9 mouse cellular contexts compared by ENCODE assay signal in genomic region chr8:92673555-92674243, GRCm38 (mm10). TPM values are rescaled to one million over a fixed set of nuclear protein-coding genes. Genes with fewer than 3 reads are reported as not detected.
A peak's percentile ranks its signal among the peaks of the same experiment; 100 is the strongest.
DNase-seq lines count a peak whose midpoint lies in the region; ATAC-seq lines count a peak whose summit lies in the region.
"Had no signal": no experiment of that assay in that cellular context is flagged by ENCODE, and none has a peak within 500 bp of the region (broad histone marks: within the 10 kb centered on the region; RNA-seq: fewer than 3 reads in every experiment).

No protein-coding gene starts in this region.

- peak; percentile 20 to 37 for DNase-seq in left cerebral cortex, adult 18-20 months (ENCODE audit: low spot score in 2 of 2)
- no peak for DNase-seq in left cerebral cortex, adult 11 months (ENCODE audit: low spot score)
- DNase-seq in embryonic facial prominence, embryonic 14.5 days (ENCODE audit: low spot score): peak; percentile 71
- DNase-seq in kidney, postnatal 10 days: peak; percentile 69
- DNase-seq in lung, adult 18-20 months: peak; percentile 15 to 49
- peak; percentile 31 for DNase-seq in ovary, postnatal 14 days (ENCODE audit: low spot score)
- no peak for DNase-seq in thymus, postnatal 36 days

- ATAC-seq in embryonic facial prominence, embryonic 14.5 days (ENCODE audit: low read depth): peak; percentile 78
- peak; percentile 68 for ATAC-seq in heart, embryonic 13.5 days (ENCODE audit: extremely low read depth, insufficient number of reproducible peaks, low FRiP score, low TSS enrichment)

- H3K4me2 ChIP-seq in embryonic facial prominence, embryonic 14.5 days (ENCODE audit: low read depth, low read length): peak overlapping the region; percentile 90
- H3K4me2 ChIP-seq in heart, embryonic 13.5 days: peak overlapping the region; percentile 89

- H3K4me1 ChIP-seq in embryonic facial prominence, embryonic 14.5 days (ENCODE audit: control insufficient read depth, insufficient read depth, low read length): peaks cover 18% of the 10 kb centered on the region
- H3K4me1 ChIP-seq in heart, embryonic 13.5 days: peaks cover 24% of the 10 kb centered on the region

- H3K9me3 ChIP-seq in embryonic facial prominence, embryonic 14.5 days (ENCODE audit: control insufficient read depth, low read length): no peaks in the 10 kb centered on the region
- no peaks in the 10 kb centered on the region for H3K9me3 ChIP-seq in heart, embryonic 13.5 days

- no peaks in the 10 kb centered on the region for H3K36me3 ChIP-seq in embryonic facial prominence, embryonic 14.5 days (ENCODE audit: control insufficient read depth, insufficient read depth, low read length)
- H3K36me3 ChIP-seq in heart, embryonic 13.5 days: no peaks in the 10 kb centered on the region

- H3K4me3 ChIP-seq in embryonic facial prominence, embryonic 14.5 days (ENCODE audit: low read depth, low read length): peak overlapping the region; percentile 53
- peak overlapping the region; percentile 59 for H3K4me3 ChIP-seq in heart, embryonic 13.5 days

- WGBS in embryonic facial prominence, embryonic 14.5 days: 0% methylated on average over 23 of the region's 30 CpGs
- 2% methylated on average over 29 of the region's 30 CpGs for WGBS in heart, embryonic 13.5 days

- H3K27me3 ChIP-seq in embryonic facial prominence, embryonic 14.5 days (replicated peaks; ENCODE audit: control insufficient read depth, insufficient read depth, low read length): peaks cover 78% of the 10 kb centered on the region
- peaks cover 96% of the 10 kb centered on the region for H3K27me3 ChIP-seq in heart, embryonic 13.5 days (replicated peaks)

- no peak overlapping the region for H3K27ac ChIP-seq in embryonic facial prominence, embryonic 14.5 days (replicated peaks; ENCODE audit: low read depth, low read length)
- H3K27ac ChIP-seq in heart, embryonic 13.5 days (replicated peaks): no peak overlapping the region

- H3K9ac ChIP-seq in embryonic facial prominence, embryonic 14.5 days (ENCODE audit: low read depth, low read length): peak overlapping the region; percentile 56
- H3K9ac ChIP-seq in heart, embryonic 13.5 days: peak overlapping the region; percentile 75

RNA-seq across cellular contexts. Expression of gene Irx6, which starts 0.4 kb away (rescaled TPM):
- total RNA-seq in left cerebral cortex, adult 18-20 months (2021): under 1 TPM; 0.16 to 0.33 TPM
- 0.37 and 0.40 TPM in 2 replicates for polyA plus RNA-seq in embryonic facial prominence, embryonic 14.5 days (2014; fragmentation: Nextera tagmentation; extraction: Ambion mirVana)
- 1.8 and 2.2 TPM in 2 replicates for polyA plus RNA-seq in heart, embryonic 13.5 days (2015; fragmentation: Nextera tagmentation; extraction: Ambion mirVana)
- polyA plus RNA-seq: C2C12 had no signal

Comparison
In these comparisons a context has a peak if more than half of its experiments do, and no peak if none do; other contexts are left out.
1. DNase-seq: peak in left cerebral cortex, adult 18-20 months (2 of 2), embryonic facial prominence, embryonic 14.5 days (single experiment), kidney, postnatal 10 days (single experiment), lung, adult 18-20 months (2 of 2) and ovary, postnatal 14 days (single experiment); none in left cerebral cortex, adult 11 months (single experiment) and thymus, postnatal 36 days (0 of 2).